Mouse (Mus musculus): ENCODE measurements around the gene Zkscan17. TPM values are rescaled to one million over a fixed set of nuclear protein-coding genes. Genes with fewer than 3 reads are reported as not detected.
"Not testable (repeated sequence)": the region's sequence is repeated elsewhere in the genome, so short reads cannot be mapped to it uniquely, and the experiment has no call there.

Zkscan17 gene
- 10 to 100 TPM; 16.9 to 20.4 TPM for total RNA-seq (2021)

DNA sequence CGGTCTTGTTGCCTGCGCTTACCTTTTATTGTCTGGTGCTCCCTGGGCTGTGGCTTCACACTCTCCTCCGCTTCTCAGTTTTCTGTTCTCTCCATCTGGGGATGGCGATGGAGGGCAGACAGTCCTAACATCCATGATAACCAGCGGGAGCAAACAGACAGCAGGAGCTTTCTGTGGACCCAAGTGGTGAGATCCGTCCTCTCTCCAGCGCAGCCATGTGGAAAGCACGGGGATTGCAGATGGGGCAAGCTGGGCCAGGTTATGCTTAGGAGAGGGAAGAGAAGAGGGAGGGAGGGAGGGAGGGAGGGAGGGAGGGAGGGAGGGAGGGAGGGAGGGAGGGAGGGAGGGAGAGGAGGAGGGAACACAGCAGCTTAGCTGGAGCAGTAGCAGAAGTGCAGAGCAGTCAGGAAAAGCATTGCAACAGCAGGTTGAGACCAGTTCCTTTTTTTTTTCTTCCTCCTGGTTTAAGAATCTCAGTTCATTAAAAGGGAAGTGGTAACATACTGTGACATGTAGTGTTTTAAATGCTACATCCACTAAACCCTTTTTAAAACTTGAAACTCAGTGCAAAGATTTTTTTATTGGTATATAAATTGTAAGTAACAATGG, at the start of gene Zkscan17:
Gene Zkscan17, minus strand, starts transcription at position 280 of the 609 bp plus-strand sequence.
- DNase-seq, result peak; percentile 34
- intact Hi-C loops (cut with DNase I), result loop anchor here (10.0 kb wide), 1 partner anchor 218 kb away; no protein-coding TSS in a partner anchor

- DNase-seq; intact Hi-C loops (cut with DNase I): not testable (repeated sequence)
These were observed 49.6 kb upstream of the Zkscan17 start, which contains the start of gene Olfr222 for GRCm38 (mm10) chr11:59576135-59576534. Olfr222 (minus strand) TSS chr11:59576235.

DNA sequence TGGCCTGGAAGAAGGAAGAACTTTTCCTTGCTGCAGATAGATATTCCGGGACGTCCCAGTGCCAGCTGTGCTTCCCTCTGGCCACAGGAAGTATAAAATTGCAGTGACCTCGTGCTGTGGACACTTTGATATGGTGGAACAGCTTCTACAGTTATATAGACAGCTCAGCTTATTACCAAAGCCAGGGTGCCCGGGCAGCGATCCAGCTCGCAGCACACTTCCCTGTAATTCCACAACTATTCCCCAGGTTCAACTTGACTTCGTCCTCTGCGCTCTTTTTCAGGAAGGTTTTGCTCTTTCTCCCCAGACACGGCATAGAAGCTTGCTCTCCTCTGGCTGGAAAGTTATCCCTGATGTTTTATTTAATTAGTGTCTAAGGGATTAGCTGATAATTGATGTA, 49.2 kb upstream of the Zkscan17 start:
- intact Hi-C loops (cut with DNase I), result no loop called here
- DNase-seq, result no peak

DNA sequence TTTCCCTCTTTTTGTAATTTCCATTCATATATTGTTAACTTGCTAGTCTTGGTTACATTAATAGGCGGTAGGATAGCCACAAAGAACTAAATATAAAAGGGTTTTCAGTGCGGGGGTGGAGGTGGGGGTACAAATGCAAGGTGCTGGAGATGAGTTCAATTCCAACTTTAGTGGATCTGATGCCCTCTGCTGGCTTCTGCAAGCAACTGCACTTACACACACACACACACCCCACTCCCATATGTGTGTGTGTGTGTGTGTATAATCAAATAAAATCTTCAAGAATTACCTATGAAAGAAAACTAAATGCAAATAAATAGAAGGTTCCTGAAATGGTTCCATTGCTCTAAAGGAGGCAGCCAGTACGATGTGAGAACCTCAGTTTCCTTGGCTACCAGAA, 42.8 kb upstream of the Zkscan17 start:
- intact Hi-C loops (cut with DNase I), result loop anchor here (5.0 kb wide), 1 partner anchor 37 kb away; no protein-coding TSS in a partner anchor
- no peak for DNase-seq

- DNase-seq, result no peak
- intact Hi-C loops (cut with DNase I), result no loop called here
These were observed 36.3 kb upstream of the Zkscan17 start for GRCm38 (mm10) chr11:59562837-59563236.

DNA sequence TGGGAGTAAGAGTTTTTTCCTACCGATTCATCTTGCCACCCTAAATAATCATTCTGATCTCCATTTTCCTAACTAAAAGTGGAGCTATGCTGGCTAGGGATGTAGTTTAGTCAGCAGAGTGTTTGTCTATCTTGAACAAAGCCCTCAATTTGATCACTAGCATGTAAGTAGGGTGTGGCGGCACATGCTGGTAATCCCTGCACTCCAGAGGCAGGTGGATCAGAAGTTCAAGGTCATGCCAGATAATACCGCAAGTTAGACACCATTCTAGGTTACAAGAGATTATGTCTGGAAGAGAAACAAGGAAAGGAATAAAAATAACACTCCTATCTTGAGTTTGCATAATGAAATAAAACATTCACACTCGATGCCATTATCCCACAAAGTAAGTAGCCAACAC, 35.8 kb upstream of the Zkscan17 start:
- intact Hi-C loops (cut with DNase I), result no loop called here
- no peak for DNase-seq

DNA sequence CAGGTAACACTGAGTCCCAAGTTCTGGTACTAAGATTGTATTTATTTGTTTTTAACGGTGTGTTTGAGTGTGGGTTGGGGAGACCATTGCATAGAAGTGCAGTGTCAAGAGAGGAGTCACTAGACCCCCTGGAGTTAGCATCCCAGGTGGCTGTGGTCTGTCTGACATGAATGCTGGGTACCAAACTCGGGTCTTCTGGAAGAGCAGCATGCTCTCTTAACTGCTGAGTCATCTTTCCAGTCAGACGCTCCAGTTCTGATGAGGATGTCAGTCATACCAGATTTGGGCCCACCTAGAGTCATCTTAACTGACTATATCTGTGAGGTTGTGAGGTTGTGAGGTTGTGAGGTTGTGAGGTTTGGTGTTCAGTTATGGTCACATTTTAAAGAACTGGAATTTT, 34.4 kb upstream of the Zkscan17 start:
- DNase-seq, result no peak
- intact Hi-C loops (cut with DNase I), result no loop called here

DNA sequence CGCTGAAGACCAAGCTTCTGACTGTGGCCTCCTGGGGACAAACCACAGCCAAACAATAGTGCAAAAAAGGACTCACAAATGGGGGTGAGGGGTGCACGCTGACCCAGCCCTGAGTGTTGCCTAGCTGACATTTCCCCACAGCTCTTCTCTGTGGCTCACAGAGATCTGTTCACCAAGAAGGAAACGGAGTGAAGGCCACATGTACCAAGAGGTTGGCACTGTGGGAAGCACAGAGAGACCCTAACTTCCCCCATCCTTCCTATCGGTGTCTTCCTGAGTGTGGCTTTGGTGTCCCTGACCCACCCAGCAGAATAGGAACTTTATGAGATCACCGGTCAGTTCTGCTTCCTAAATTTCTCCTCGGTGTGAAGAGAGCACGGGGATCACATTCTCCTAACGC, 28.0 kb upstream of the Zkscan17 start:
- intact Hi-C loops (cut with DNase I), result no loop called here
- no peak for DNase-seq

DNA sequence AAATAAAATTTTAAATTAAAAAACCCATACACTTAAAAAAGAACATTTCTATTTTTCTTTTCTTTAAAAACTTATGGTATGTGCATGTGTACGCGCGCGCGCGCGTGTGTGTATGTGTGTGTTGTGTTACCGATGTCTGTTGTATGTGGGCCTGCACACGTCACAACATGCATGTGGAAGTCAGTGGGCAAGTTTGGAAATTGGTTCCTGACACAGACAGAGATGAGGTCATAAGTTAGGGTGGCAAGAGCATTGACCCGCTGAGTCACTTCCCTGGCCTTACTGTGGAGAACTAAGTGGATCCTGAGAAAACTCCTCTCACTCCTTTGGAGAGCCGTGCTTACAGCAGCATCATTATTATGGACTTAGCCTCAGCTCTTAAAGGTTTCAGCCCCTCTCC, 27.6 kb upstream of the Zkscan17 start:
- no peak for DNase-seq
- intact Hi-C loops (cut with DNase I), result no loop called here

DNA sequence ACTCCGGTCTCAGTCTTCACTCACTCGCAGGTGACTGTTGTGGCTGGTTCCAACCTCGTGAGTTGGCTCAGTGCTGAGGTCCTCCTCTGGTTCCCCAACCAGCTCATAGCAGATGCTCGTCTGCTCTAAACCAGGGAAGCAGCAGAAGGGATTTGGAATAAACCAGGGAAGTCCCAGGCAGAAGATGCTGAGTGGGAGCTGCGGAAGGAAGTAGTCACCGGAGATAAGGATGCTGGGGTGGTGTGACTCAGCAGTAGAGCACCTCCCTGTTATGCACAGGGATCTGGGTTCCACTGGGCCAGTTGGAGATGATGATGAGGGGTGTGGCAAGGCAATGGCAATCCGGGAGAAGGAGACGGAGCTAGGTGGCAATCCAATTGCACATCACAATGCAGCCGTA, 17.5 kb upstream of the Zkscan17 start:
- DNase-seq, result no peak
- intact Hi-C loops (cut with DNase I), result no loop called here

GRCm38 (mm10) chr11:59543376-59543775, 16.8 kb upstream of the Zkscan17 start:
- intact Hi-C loops (cut with DNase I), result no loop called here
- DNase-seq, result no peak

DNA sequence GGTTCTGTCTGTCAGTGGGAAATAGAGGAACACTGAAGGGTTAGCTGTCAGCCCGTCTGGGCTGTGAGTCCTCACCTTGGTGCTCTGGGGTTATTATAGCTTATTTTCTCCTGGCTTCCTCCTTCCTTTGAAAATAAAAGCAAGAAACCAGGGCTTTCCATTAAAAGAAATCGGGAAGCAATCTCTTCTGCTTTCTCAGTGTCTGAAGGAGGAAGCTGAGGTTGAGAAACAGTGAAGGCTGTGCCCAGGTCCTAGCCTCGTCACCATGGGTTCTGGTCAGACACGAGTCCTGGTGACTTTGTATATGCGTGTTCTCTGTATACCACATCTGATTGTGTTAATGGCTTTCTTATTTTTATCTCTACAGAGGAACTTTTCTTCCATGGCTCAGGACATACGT, 15.9 kb upstream of the Zkscan17 start:
- intact Hi-C loops (cut with DNase I), result no loop called here
- DNase-seq, result no peak

- DNase-seq, result no peak
- intact Hi-C loops (cut with DNase I), result no loop called here
These were observed 14.8 kb upstream of the Zkscan17 start, which contains the start of gene Nlrp3 for GRCm38 (mm10) chr11:59541324-59541723. Nlrp3 (plus strand) TSS chr11:59541568.

GRCm38 (mm10) chr11:59540123-59540522, 13.6 kb upstream of the Zkscan17 start:
- no peak for DNase-seq
- intact Hi-C loops (cut with DNase I), result no loop called here

- DNase-seq, result peak; percentile 42
- intact Hi-C loops (cut with DNase I), result no loop called here
These were observed 11.8 kb upstream of the Zkscan17 start for GRCm38 (mm10) chr11:59538387-59538786.

DNA sequence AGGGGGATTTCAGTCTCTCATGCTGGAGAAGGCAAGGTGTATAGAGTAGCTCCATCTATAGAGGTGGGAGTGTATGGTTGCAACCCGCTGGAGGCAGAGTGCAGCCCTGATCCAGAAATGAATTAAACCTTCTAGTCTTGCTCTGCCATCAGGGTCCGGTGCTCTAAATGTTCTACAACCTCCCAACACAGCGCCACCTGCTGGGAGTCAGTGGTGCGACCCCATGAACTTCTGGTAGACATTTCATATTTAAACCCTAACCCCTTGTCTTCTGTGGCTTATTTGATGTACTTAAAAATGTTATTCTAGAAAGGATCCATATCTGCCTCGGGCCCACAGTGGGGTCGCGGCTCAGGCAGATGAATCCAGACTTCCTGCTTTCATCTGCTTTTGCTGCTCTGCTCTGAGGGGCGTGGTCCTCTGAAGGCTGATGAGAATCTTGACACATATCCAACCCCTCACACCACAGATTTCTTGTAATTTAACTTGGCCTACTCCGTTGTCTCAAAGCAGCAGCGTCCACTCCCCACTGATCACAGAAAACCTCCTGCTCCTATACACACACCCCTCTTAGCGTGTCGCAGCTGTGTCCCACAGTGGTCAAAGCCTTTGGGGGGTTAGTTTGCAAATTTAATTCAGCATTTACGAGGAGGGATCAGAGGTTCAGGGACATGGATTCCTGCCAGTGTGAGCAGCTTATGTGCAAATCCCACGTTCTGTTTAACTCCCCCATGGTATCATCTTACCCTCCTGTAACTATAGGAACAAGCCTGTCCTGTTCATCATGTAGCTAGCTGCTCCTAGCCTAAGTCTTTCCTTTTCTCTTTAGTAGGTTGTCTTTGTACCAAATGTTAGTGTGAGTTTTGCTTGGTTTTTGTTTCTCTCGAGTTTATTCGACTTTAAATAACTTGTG, 10.9 kb upstream of the Zkscan17 start:
- DNase-seq, result peak; percentile 35
- intact Hi-C loops (cut with DNase I), result no loop called here

- DNase-seq, result no peak
- intact Hi-C loops (cut with DNase I), result loop anchor here (5.0 kb wide), 1 partner anchor 36 kb away; no protein-coding TSS in a partner anchor
These were observed 5.0 kb upstream of the Zkscan17 start for GRCm38 (mm10) chr11:59531562-59531961.

DNA sequence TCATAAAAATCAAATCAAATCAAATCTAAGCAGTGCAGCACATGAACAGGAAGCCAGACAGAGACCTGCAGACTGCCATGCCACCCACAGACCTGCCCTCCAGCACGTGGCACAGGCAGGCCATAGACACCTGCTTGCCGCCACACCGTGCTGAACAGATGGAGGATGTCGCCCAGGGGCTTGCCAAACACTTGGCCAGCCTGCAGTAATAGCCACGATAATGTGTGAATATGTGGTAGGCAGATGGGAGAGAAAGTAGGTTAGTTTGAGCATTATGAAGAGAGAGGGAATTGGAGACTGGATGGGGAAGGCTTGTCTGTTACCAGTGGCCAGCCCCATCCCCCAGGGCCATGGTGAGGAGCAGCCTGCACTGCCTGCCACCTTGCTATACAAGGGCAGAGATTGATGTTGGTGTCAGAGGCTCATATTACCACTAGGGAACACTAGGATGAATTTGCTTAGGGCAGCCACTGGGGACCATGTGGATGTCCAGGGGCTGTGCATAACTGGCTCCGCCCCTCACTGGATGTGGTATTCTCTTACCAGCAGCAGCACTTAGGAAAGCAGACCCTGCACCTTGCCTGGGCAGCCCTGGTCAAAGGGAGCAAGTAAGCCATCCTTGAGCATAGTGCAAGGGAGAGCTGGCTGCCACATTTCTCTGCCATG, 4.5 kb upstream of the Zkscan17 start:
- peak; percentile 81 for DNase-seq
- intact Hi-C loops (cut with DNase I), result loop anchor here (5.0 kb wide), 1 partner anchor 36 kb away; no protein-coding TSS in a partner anchor

GRCm38 (mm10) chr11:59530221-59530620, 3.7 kb upstream of the Zkscan17 start:
- no peak for DNase-seq
- intact Hi-C loops (cut with DNase I), result loop anchor here (5.0 kb wide), 1 partner anchor 37 kb away; no protein-coding TSS in a partner anchor

DNA sequence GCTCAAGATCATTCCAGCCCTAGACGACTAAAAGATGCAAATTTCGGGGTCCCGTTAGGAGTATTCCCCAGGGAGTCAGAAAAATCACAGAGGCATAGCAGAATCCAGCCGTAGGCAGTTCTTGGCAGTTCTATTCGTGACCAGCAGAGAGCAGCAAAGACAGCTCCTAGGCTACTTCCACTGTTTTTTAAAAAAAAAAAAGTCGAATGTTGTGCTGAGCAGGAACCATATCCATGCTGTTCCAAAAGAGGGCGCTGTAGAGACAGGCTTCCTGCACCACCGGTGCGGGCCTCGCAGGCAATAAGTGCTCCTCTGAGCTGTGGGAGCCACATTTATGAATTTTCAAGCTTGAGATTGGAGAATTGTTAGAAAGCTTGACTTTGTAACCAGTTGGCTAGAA, 1.3 kb downstream of the Zkscan17 start:
- DNase-seq, result peak; percentile 81
- intact Hi-C loops (cut with DNase I), result loop anchor here (10.0 kb wide), 1 partner anchor 220 kb away; no protein-coding TSS in a partner anchor

- no peak for DNase-seq
- intact Hi-C loops (cut with DNase I), result loop anchor here (10.0 kb wide), 1 partner anchor 221 kb away; no protein-coding TSS in a partner anchor
These were observed 2.4 kb downstream of the Zkscan17 start for GRCm38 (mm10) chr11:59524150-59524549.

Data from left cerebral cortex, postnatal 4 days (tissue).